Mouse (Mus musculus) G1E (cell line): ENCODE data around the gene Ctps.

Source experiments
- CTCF ChIP-seq: IDR thresholded peaks from 2 replicates; pipeline ENCODE4 v1.5.1; 2012; ENCODE audit warnings: low read depth, low read length, inconsistent platforms, mixed read lengths
- GATA1 ChIP-seq: IDR thresholded peaks from 2 replicates; pipeline ENCODE4 v1.6.1; 2012; ENCODE audit warnings: borderline replicate concordance, low read length, inconsistent platforms, mixed read lengths
- GATA2 ChIP-seq: IDR thresholded peaks from 2 replicates; pipeline ENCODE4 v1.6.1; 2012; ENCODE audit warnings: low read depth, low read length, inconsistent platforms, borderline replicate concordance
- POLR2AphosphoS5 ChIP-seq: IDR thresholded peaks from 2 replicates; pipeline ENCODE4 v1.6.1; 2012; ENCODE audit warnings: low read depth, low read length, inconsistent platforms; ENCODE audit not compliant: insufficient replicate concordance
- TAL1 ChIP-seq: conservative IDR thresholded peaks from 2 replicates; pipeline ENCODE4 v1.6.1; 2012; ENCODE audit warnings: low read depth, low read length, inconsistent platforms, mixed read lengths

- no peak for TF ChIP-seq TAL1
- TF ChIP-seq CTCF = no peak
- TF ChIP-seq GATA2 = no peak
- no peak for TF ChIP-seq GATA1
- no peak for TF ChIP-seq POLR2AphosphoS5
Measured at GRCm38 (mm10) chr4:120516907-120517306, 53.2 kb downstream of the Ctps start.
